ENCODE assay signal across 28 mouse cellular contexts in genomic region chr11:70566586-70566985, GRCm38 (mm10). TPM values are rescaled to one million over a fixed set of nuclear protein-coding genes. Genes with fewer than 3 reads are reported as not detected.
DNase-seq lines count a peak whose midpoint lies in the region; ATAC-seq and TF ChIP-seq lines count a peak whose summit lies in the region.
"Had no signal": no experiment of that assay in that cellular context is flagged by ENCODE, and none has a peak within 500 bp of the region (broad histone marks: within the 10 kb centered on the region; RNA-seq: fewer than 3 reads in every experiment).

No protein-coding gene starts in this region.

- no peak overlapping the region for H3K27ac ChIP-seq in heart, embryonic 11.5 days (ENCODE audit: low read depth, low read length)
- H3K27ac ChIP-seq in left cerebral cortex, adult 2 months = peak overlapping the region; percentile 33
- no peak overlapping the region for H3K27ac ChIP-seq in limb, embryonic 13.5 days
- H3K27ac ChIP-seq: forebrain, embryonic 12.5 days; hindbrain, embryonic 12.5 days; liver, embryonic 14.5 days; lung, embryonic 15.5 days; midbrain, embryonic 12.5 days; stomach, embryonic 15.5 days had no signal

- H3K4me3 ChIP-seq in heart, embryonic 11.5 days (ENCODE audit: low read depth, low read length) = no peak overlapping the region
- H3K4me3 ChIP-seq in left cerebral cortex, adult 2 months = no peak overlapping the region
- H3K4me3 ChIP-seq in limb, embryonic 13.5 days = peak overlapping the region; percentile 5; the same call in 1 of the 2 replicates
- H3K4me3 ChIP-seq: forebrain, embryonic 12.5 days; heart, embryonic 12.5 days; hindbrain, embryonic 12.5 days; lung, embryonic 15.5 days; midbrain, embryonic 12.5 days; stomach, embryonic 15.5 days had no signal

- WGBS in heart, embryonic 11.5 days (ENCODE audit: insufficient replicate concordance) = 84% methylated on average over 7 of the region's 7 CpGs
- WGBS in limb, embryonic 13.5 days = 45% methylated on average over 7 of the region's 7 CpGs

- H3K36me3 ChIP-seq in heart, embryonic 11.5 days (ENCODE audit: control insufficient read depth, insufficient read depth, low read length) = no peaks in the 10 kb centered on the region
- H3K36me3 ChIP-seq in limb, embryonic 13.5 days = peaks cover 16% of the 10 kb centered on the region
- H3K36me3 ChIP-seq: hindbrain, embryonic 12.5 days; lung, embryonic 15.5 days; stomach, embryonic 15.5 days had no signal

- no peaks in the 10 kb centered on the region for H3K27me3 ChIP-seq in heart, embryonic 11.5 days (ENCODE audit: control insufficient read depth, insufficient read depth, low read length)
- no peaks in the 10 kb centered on the region for H3K27me3 ChIP-seq in limb, embryonic 13.5 days
- H3K27me3 ChIP-seq: forebrain, embryonic 12.5 days; heart, embryonic 12.5 days; hindbrain, embryonic 12.5 days; lung, embryonic 15.5 days; midbrain, embryonic 12.5 days; stomach, embryonic 15.5 days had no signal

- no peak overlapping the region for H3K9ac ChIP-seq in heart, embryonic 11.5 days (ENCODE audit: low read depth, low read length)
- H3K9ac ChIP-seq in limb, embryonic 13.5 days = 0 out of 2 replicates have a peak overlapping the region, but pooled peaks have one; percentile 8
- H3K9ac ChIP-seq: heart, embryonic 12.5 days; hindbrain, embryonic 12.5 days; liver, embryonic 14.5 days; lung, embryonic 15.5 days; midbrain, embryonic 12.5 days; stomach, embryonic 15.5 days had no signal

- H3K9me3 ChIP-seq in heart, embryonic 11.5 days (replicated peaks; ENCODE audit: control insufficient read depth, low read length) = no peaks in the 10 kb centered on the region
- no peaks in the 10 kb centered on the region for H3K9me3 ChIP-seq in limb, embryonic 13.5 days
- H3K9me3 ChIP-seq: forebrain, embryonic 12.5 days; heart, embryonic 12.5 days; hindbrain, embryonic 12.5 days; lung, embryonic 15.5 days; midbrain, embryonic 12.5 days; stomach, embryonic 15.5 days had no signal

- no peak for TF ChIP-seq CTCF in left cerebral cortex, adult 2 months (IDR thresholded peaks at IDR 0.05)

- H3K4me2 ChIP-seq in heart, embryonic 11.5 days = no peak overlapping the region
- peak overlapping the region; percentile 19 for H3K4me2 ChIP-seq in limb, embryonic 13.5 days (replicated peaks)
- H3K4me2 ChIP-seq: forebrain, embryonic 12.5 days; heart, embryonic 12.5 days; hindbrain, embryonic 12.5 days; lung, embryonic 15.5 days; midbrain, embryonic 12.5 days; stomach, embryonic 15.5 days had no signal

- peak; percentile 35 to 40 for DNase-seq in heart, postnatal 10 days
- DNase-seq in left cerebral cortex, adult 2 months (ENCODE audit: extremely low spot score in 1 of 2, low spot score in 2 of 2) = no peak
- DNase-seq in left cerebral cortex, postnatal 10 days (ENCODE audit: extremely low spot score in 1 of 2, low spot score in 2 of 2) = no peak
- DNase-seq in forelimb bud, embryonic 11.5 days (ENCODE audit: low read depth, low spot score) = peak; percentile 57
- DNase-seq in left cerebral cortex, postnatal 14 days (ENCODE audit: low spot score in 2 of 2) = no peak
- DNase-seq: cerebellum, adult 18-20 months; cerebellum, postnatal 25 days; gastrocnemius, postnatal 10 days; kidney, adult 8-10 months; lung, postnatal 4 days; right cerebral cortex, postnatal 25 days; thymus, adult 2 months had no signal

- ATAC-seq in heart, embryonic 11.5 days (replicated peaks; ENCODE audit: insufficient number of reproducible peaks, low FRiP score, low TSS enrichment) = no peak
- ATAC-seq in limb, embryonic 13.5 days (ENCODE audit: low FRiP score, low read depth) = no peak
- ATAC-seq: inflammation-experienced regulatory T-cells, adult 6 months had no signal

- peaks cover 10% of the 10 kb centered on the region for H3K4me1 ChIP-seq in heart, embryonic 11.5 days (ENCODE audit: control insufficient read depth, insufficient read depth, low read length)
- peaks cover 42% of the 10 kb centered on the region for H3K4me1 ChIP-seq in limb, embryonic 13.5 days

- intact Hi-C loops in heart, postnatal 10 days (cut with DNase I) = no loop called here
- intact Hi-C loops in left cerebral cortex, adult 2 months (cut with DNase I) = no loop called here
- intact Hi-C loops in left cerebral cortex, postnatal 10 days (cut with DNase I) = no loop called here
- intact Hi-C loops in left cerebral cortex, postnatal 14 days (cut with DNase I) = no loop called here

RNA-seq across cellular contexts. Expression of gene Mink1, which starts 3.9 kb away (rescaled TPM):
- 10 to 100 TPM; 40.4 to 43.3 TPM for total RNA-seq in heart, postnatal 10 days (2021)
- polyA plus RNA-seq in heart, embryonic 11.5 days (2014; fragmentation: Nextera tagmentation; extraction: Ambion mirVana) = 15.1 and 16.1 TPM in 2 replicates
- total RNA-seq in left cerebral cortex, adult 2 months (2021) = 100 to 1,000 TPM; 411 to 445 TPM
- 100 to 1,000 TPM; 252 to 262 TPM for total RNA-seq in left cerebral cortex, postnatal 10 days (2021)
- polyA plus RNA-seq in limb, embryonic 13.5 days (2015; fragmentation: Nextera tagmentation; extraction: Ambion mirVana) = 14.1 and 15.5 TPM in 2 replicates
- 100 to 1,000 TPM; 346 to 351 TPM for total RNA-seq in left cerebral cortex, postnatal 14 days (2021)

RNA-seq across cellular contexts. Expression of gene Pld2, which starts 26.7 kb away (rescaled TPM):
- total RNA-seq in heart, postnatal 10 days (2021) = 10 to 100 TPM in 1 of 2 experiments, 1 to 10 TPM in 1; 8.9 to 10.8 TPM
- polyA plus RNA-seq in heart, embryonic 11.5 days (2014; fragmentation: Nextera tagmentation; extraction: Ambion mirVana) = 7.4 and 8.6 TPM in 2 replicates
- 10 to 100 TPM; 12.8 to 13.6 TPM for total RNA-seq in left cerebral cortex, adult 2 months (2021)
- 10 to 100 TPM; 21.4 to 24.5 TPM for total RNA-seq in left cerebral cortex, postnatal 10 days (2021)
- polyA plus RNA-seq in limb, embryonic 13.5 days (2015; fragmentation: Nextera tagmentation; extraction: Ambion mirVana) = 4.5 and 5.7 TPM in 2 replicates
- total RNA-seq in left cerebral cortex, postnatal 14 days (2021) = 10 to 100 TPM; 14.8 to 17.4 TPM

RNA-seq across cellular contexts. Expression of gene Gm40193, which starts 33.8 kb away (rescaled TPM):
- total RNA-seq in heart, postnatal 10 days (2021) = not detected
- not detected in 2 replicates for polyA plus RNA-seq in heart, embryonic 11.5 days (2014; fragmentation: Nextera tagmentation; extraction: Ambion mirVana)
- total RNA-seq in left cerebral cortex, adult 2 months (2021) = not detected
- total RNA-seq in left cerebral cortex, postnatal 10 days (2021) = not detected
- polyA plus RNA-seq in limb, embryonic 13.5 days (2015; fragmentation: Nextera tagmentation; extraction: Ambion mirVana) = not detected in 2 replicates
- not detected for total RNA-seq in left cerebral cortex, postnatal 14 days (2021)
- total RNA-seq: adrenal gland, adult 18-20 months; adrenal gland, postnatal 4 days; gastrocnemius, postnatal 10 days; layer of hippocampus, postnatal 36 days had no signal
- polyA plus RNA-seq: embryonic facial prominence, embryonic 11.5 days; forebrain, embryonic 12.5 days; frontal cortex, adult 2 months; heart, embryonic 12.5 days; hindbrain, embryonic 12.5 days; inflammation-experienced regulatory T-cells, adult 6 months; liver, embryonic 14.5 days; lung, embryonic 15.5 days; midbrain, embryonic 12.5 days; stomach, embryonic 15.5 days; thymus, adult 2 months; urinary bladder, adult 2 months had no signal

RNA-seq across cellular contexts. Expression of gene Psmb6, which starts 41.4 kb away (rescaled TPM):
- total RNA-seq in heart, postnatal 10 days (2021) = 100 to 1,000 TPM; 264 to 266 TPM
- 684 and 701 TPM in 2 replicates for polyA plus RNA-seq in heart, embryonic 11.5 days (2014; fragmentation: Nextera tagmentation; extraction: Ambion mirVana)
- 100 to 1,000 TPM; 164 to 169 TPM for total RNA-seq in left cerebral cortex, adult 2 months (2021)
- 100 to 1,000 TPM; 218 to 220 TPM for total RNA-seq in left cerebral cortex, postnatal 10 days (2021)
- polyA plus RNA-seq in limb, embryonic 13.5 days (2015; fragmentation: Nextera tagmentation; extraction: Ambion mirVana) = 828 and 869 TPM in 2 replicates
- 100 to 1,000 TPM; 181 to 196 TPM for total RNA-seq in left cerebral cortex, postnatal 14 days (2021)

RNA-seq across cellular contexts. Expression of gene Gltpd2, which starts 47.6 kb away (rescaled TPM):
- not detected for total RNA-seq in heart, postnatal 10 days (2021)
- 0.84 TPM in 1 of 2 replicates, not detected in the other for polyA plus RNA-seq in heart, embryonic 11.5 days (2014; fragmentation: Nextera tagmentation; extraction: Ambion mirVana)
- total RNA-seq in left cerebral cortex, adult 2 months (2021) = not detected
- total RNA-seq in left cerebral cortex, postnatal 10 days (2021) = not detected
- polyA plus RNA-seq in limb, embryonic 13.5 days (2015; fragmentation: Nextera tagmentation; extraction: Ambion mirVana) = 0.43 and 0.92 TPM in 2 replicates
- not detected for total RNA-seq in left cerebral cortex, postnatal 14 days (2021)
- total RNA-seq: adrenal gland, adult 18-20 months; gastrocnemius, postnatal 10 days; layer of hippocampus, postnatal 36 days had no signal
- polyA plus RNA-seq: embryonic facial prominence, embryonic 11.5 days; forebrain, embryonic 12.5 days; frontal cortex, adult 2 months; inflammation-experienced regulatory T-cells, adult 6 months; midbrain, embryonic 12.5 days had no signal

Comparison
In these comparisons a context has a peak if more than half of its experiments do, and no peak if none do; other contexts are left out.
1. DNase-seq: peak in heart, postnatal 10 days (2 of 2) and forelimb bud, embryonic 11.5 days (single experiment); none in left cerebral cortex, adult 2 months (0 of 2), left cerebral cortex, postnatal 10 days (0 of 2) and left cerebral cortex, postnatal 14 days (0 of 2).
2. RNA of gene Mink1, which starts 3.9 kb away (total RNA-seq): 411 to 445 TPM in left cerebral cortex, adult 2 months, 346 to 351 TPM in left cerebral cortex, postnatal 14 days and 252 to 262 TPM in left cerebral cortex, postnatal 10 days; 40.4 to 43.3 TPM in heart, postnatal 10 days; every median in the first group is over 4 times any median in the second.